Mouse (Mus musculus) gastrocnemius, postnatal 14 days (tissue): ENCODE data around the gene Slc6a20a. TPM values are rescaled to one million over a fixed set of nuclear protein-coding genes. Genes with fewer than 3 reads are reported as not detected.
"Not testable (repeated sequence)": the region's sequence is repeated elsewhere in the genome, so short reads cannot be mapped to it uniquely, and the experiment has no call there.

ENCODE experiments used
- DNase-seq: peaks from one replicate; pipeline ENCODE4 v3.0.0; 2021; ENCODE audit warnings: mixed read lengths
- intact Hi-C: fragments of 180-260 bp; cut with DNase I; formaldehyde crosslinking; loops from one replicate; pipeline ENCODE4 v1.15.1; 2025; ENCODE audit warnings: low total_unique reads
- long read RNA-seq, 2 experiments: library from polyadenylated mRNA; stranded (forward); transcript quantifications; one replicate each; pipeline ENCODE4 v2.0.0; 2021
- total RNA-seq, 2 experiments: library from RNA; stranded (reverse); gene quantifications; 2 replicates each; pipeline ENCODE4 v1.2.3; 2021

Slc6a20a gene
- total RNA-seq, result not detected
- long read RNA-seq, experiment 1, result 0 reads
- long read RNA-seq, experiment 2, result 0 reads

GRCm38 (mm10) chr9:123678327-123679105 is at the start of gene Slc6a20a, which contains the start of gene Ccr9:
Gene Slc6a20a (minus strand): TSS chr9:123678885.
Gene Ccr9 (plus strand): TSS chr9:123678439.
- DNase-seq, result peak; percentile 6
- intact Hi-C loops, result no loop called here

- intact Hi-C loops, result no loop called here
- no peak for DNase-seq
Measured at GRCm38 (mm10) chr9:123722737-123723493, 44.2 kb upstream of the Slc6a20a start.

- intact Hi-C loops, result no loop called here
- peak; percentile 97 for DNase-seq
Measured at GRCm38 (mm10) chr9:123717186-123718008, 38.7 kb upstream of the Slc6a20a start, which contains the start of gene Lztfl1. Gene Lztfl1 (minus strand): TSS chr9:123717697.

GRCm38 (mm10) chr9:123716301-123716700 is 37.6 kb upstream of the Slc6a20a start:
- no peak for DNase-seq
- intact Hi-C loops, result no loop called here

GRCm38 (mm10) chr9:123713111-123713510 is 34.4 kb upstream of the Slc6a20a start:
- intact Hi-C loops, result no loop called here
- DNase-seq, result no peak

- intact Hi-C loops, result no loop called here
- DNase-seq, result no peak
Measured at GRCm38 (mm10) chr9:123709226-123709625, 30.5 kb upstream of the Slc6a20a start.

- intact Hi-C loops, result no loop called here
- no peak for DNase-seq
Measured at GRCm38 (mm10) chr9:123701822-123702221, 23.1 kb upstream of the Slc6a20a start.

- intact Hi-C loops, result no loop called here
- no peak for DNase-seq
Measured at GRCm38 (mm10) chr9:123695634-123696302, 17.1 kb upstream of the Slc6a20a start.

- intact Hi-C loops, result no loop called here
- DNase-seq, result no peak
Measured at GRCm38 (mm10) chr9:123688227-123688626, 9.5 kb upstream of the Slc6a20a start.

GRCm38 (mm10) chr9:123686206-123686605 is 7.5 kb upstream of the Slc6a20a start:
- intact Hi-C loops, result no loop called here
- no peak for DNase-seq

- intact Hi-C loops, result no loop called here
- no peak for DNase-seq
Measured at GRCm38 (mm10) chr9:123683704-123684103, 5.0 kb upstream of the Slc6a20a start.

GRCm38 (mm10) chr9:123679198-123679597 is 513 bp upstream of the Slc6a20a start:
- DNase-seq, result no peak
- intact Hi-C loops, result no loop called here

- DNase-seq, result peak; percentile 33
- intact Hi-C loops, result no loop called here
Measured at GRCm38 (mm10) chr9:123665645-123666044, 13.0 kb downstream of the Slc6a20a start.

- intact Hi-C loops, DNase-seq: not testable (repeated sequence)
Measured at GRCm38 (mm10) chr9:123659986-123660676, 18.6 kb downstream of the Slc6a20a start.

- intact Hi-C loops, result no loop called here
- no peak for DNase-seq
Measured at GRCm38 (mm10) chr9:123658981-123659380, 19.7 kb downstream of the Slc6a20a start.

GRCm38 (mm10) chr9:123657457-123657856 is 21.2 kb downstream of the Slc6a20a start:
- no peak for DNase-seq

GRCm38 (mm10) chr9:123651369-123651768 is 27.3 kb downstream of the Slc6a20a start:
- no peak for DNase-seq
- intact Hi-C loops, result no loop called here

More at GRCm38 (mm10) chr9:123657457-123657856, 21.2 kb downstream of the Slc6a20a start:
- intact Hi-C loops, result no loop called here

GRCm38 (mm10) chr9:123649785-123650511 is 28.7 kb downstream of the Slc6a20a start:
- DNase-seq, result no peak
- intact Hi-C loops, result no loop called here
